Mouse (Mus musculus) midbrain, embryonic 13.5 days (tissue): ENCODE results near the gene Nuf2. TPM values are rescaled to one million over a fixed set of nuclear protein-coding genes. Genes with fewer than 3 reads are reported as not detected.

Experiments
- ATAC-seq: fragments of 200-750 bp; cut with Nextera tagmentation; 2 replicates; pipeline ENCODE4 v1.8.0; 2017; ENCODE audit warnings: mild to moderate bottlenecking, moderate TSS enrichment, moderate library complexity
- H3K27ac ChIP-seq: fragments of 300-500 bp; sonication (generic); 2 replicates; pipeline ENCODE4 v1.5.1; 2015; ENCODE audit warnings: inconsistent platforms, mild to moderate bottlenecking, moderate library complexity
- H3K27me3 ChIP-seq: fragments of 300-500 bp; sonication (generic); 2 replicates; pipeline ENCODE4 v1.6.1; 2015; ENCODE audit warnings: mild to moderate bottlenecking, inconsistent platforms
- H3K36me3 ChIP-seq: fragments of 300-500 bp; sonication (generic); 2 replicates; pipeline ENCODE4 v1.6.1; 2015; ENCODE audit warnings: mild to moderate bottlenecking, inconsistent platforms
- H3K4me1 ChIP-seq: fragments of 300-500 bp; sonication (generic); replicated peaks from 2 replicates; pipeline ENCODE4 v1.6.1; 2015; ENCODE audit warnings: inconsistent platforms
- H3K4me2 ChIP-seq: fragments of 300-500 bp; sonication (generic); replicated peaks from 2 replicates; pipeline ENCODE4 v1.6.1; 2015; ENCODE audit warnings: moderate library complexity, mild to moderate bottlenecking, inconsistent platforms
- H3K4me3 ChIP-seq: fragments of 300-500 bp; sonication (generic); replicated peaks from 2 replicates; pipeline ENCODE4 v1.5.1; 2015; ENCODE audit warnings: mild to moderate bottlenecking, inconsistent platforms
- H3K9ac ChIP-seq: fragments of 300-500 bp; sonication (generic); replicated peaks from 2 replicates; pipeline ENCODE4 v1.6.1; 2015; ENCODE audit warnings: mild to moderate bottlenecking, inconsistent platforms
- H3K9me3 ChIP-seq: fragments of 300-500 bp; sonication (generic); 2 replicates; pipeline ENCODE4 v1.6.1; 2016; ENCODE audit warnings: mild to moderate bottlenecking, inconsistent platforms
- WGBS: fragments of 180-500 bp; shearing (Covaris S2); methylation state at CpG from one replicate; pipeline ENCODE4 v1.1.7; 2015; 5-methylcytosine and 5-hydroxymethylcytosine counted together
- polyA plus RNA-seq: library from polyadenylated mRNA; unstranded; fragments of >200 nt; fragmentation: Nextera tagmentation; extraction: Ambion mirVana; gene quantifications from 2 replicates; pipeline ENCODE4 v1.2.1, GENCODE M21; 2015

The Nuf2 gene
- polyA plus RNA-seq, 1 experiment from 2014 or later = 29.8 TPM

- H3K4me2 ChIP-seq = no peak overlapping the region
- H3K4me3 ChIP-seq = no peak overlapping the region
- no peak overlapping the region for H3K9ac ChIP-seq
- peaks cover 10% of the 10 kb centered on the region; the same call in 1 of the 2 replicates for H3K4me1 ChIP-seq
- 0 out of 2 replicates have a peak, but pooled peaks have one; percentile 25 for ATAC-seq
- no peaks in the 10 kb centered on the region for H3K27me3 ChIP-seq
- H3K9me3 ChIP-seq = no peaks in the 10 kb centered on the region
- H3K36me3 ChIP-seq = no peaks in the 10 kb centered on the region
- WGBS = 76% methylated on average over 15 of the region's 15 CpGs
- H3K27ac ChIP-seq = no peak overlapping the region
Measured at GRCm38 (mm10) chr1:169462386-169463115, 68.7 kb downstream of the Nuf2 start.

GRCm38 (mm10) chr1:169459071-169459782, 72.0 kb downstream of the Nuf2 start:
- peak; percentile 76 for ATAC-seq
- no peak overlapping the region for H3K4me3 ChIP-seq
- 20% methylated on average over 11 of the region's 11 CpGs for WGBS
- peak overlapping the region; percentile 23; the same call in 1 of the 2 replicates for H3K4me2 ChIP-seq
- no peaks in the 10 kb centered on the region for H3K36me3 ChIP-seq
- H3K4me1 ChIP-seq = peaks cover 10% of the 10 kb centered on the region; the same call in 1 of the 2 replicates
- no peak overlapping the region for H3K27ac ChIP-seq
- H3K27me3 ChIP-seq = no peaks in the 10 kb centered on the region
- no peaks in the 10 kb centered on the region for H3K9me3 ChIP-seq
- H3K9ac ChIP-seq = no peak overlapping the region

Other genes with a start within 250 kb of the Nuf2 start
- gene Rgs5, start 124.0 kb upstream of the Nuf2 start, polyA plus RNA-seq = 10.5 and 11.7 TPM in 2 replicates
- 23.8 and 25.4 TPM in 2 replicates for gene Rgs4, start 216.2 kb upstream of the Nuf2 start, polyA plus RNA-seq